ENCODE assay signal across 8 mouse cellular contexts in the genomic region with DNA sequence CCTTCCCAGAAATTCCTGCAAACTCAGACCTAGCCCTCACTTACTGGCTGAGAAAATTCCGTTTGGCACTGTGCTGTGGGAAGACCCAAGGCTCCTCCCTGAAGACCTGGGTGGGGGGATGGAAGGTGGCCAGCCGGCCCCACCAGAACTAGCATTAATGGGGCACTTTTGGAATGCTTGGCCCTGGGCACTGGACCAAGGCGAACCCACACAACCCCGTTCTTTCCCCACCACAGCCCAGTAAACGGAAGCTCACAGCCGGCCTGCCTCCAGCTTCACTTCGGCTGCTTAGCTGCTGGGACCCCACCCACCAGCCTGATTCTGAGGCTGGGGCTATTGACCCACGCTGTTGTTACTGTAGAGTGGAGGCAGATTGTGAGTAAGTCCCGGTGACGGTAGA. TPM values are rescaled to one million over a fixed set of nuclear protein-coding genes. Genes with fewer than 3 reads are reported as not detected.
DNase-seq lines count a peak whose midpoint lies in the region; ATAC-seq and TF ChIP-seq lines count a peak whose summit lies in the region.
"Had no signal": no experiment of that assay in that cellular context is flagged by ENCODE, and none has a peak within 500 bp of the region (broad histone marks: within the 10 kb centered on the region; RNA-seq: fewer than 3 reads in every experiment).

No protein-coding gene starts in this region.

- H3K9ac ChIP-seq in lung, postnatal 0 days (replicated peaks; ENCODE audit: low read depth), result no peak overlapping the region
- H3K9ac ChIP-seq in forebrain, embryonic 15.5 days (replicated peaks), result peak overlapping the region; percentile 53

- WGBS in lung, postnatal 0 days, result 39% methylated on average over 10 of the region's 10 CpGs
- 23% methylated on average over 10 of the region's 10 CpGs for WGBS in forebrain, embryonic 15.5 days

- H3K4me2 ChIP-seq in lung, postnatal 0 days (replicated peaks; ENCODE audit: low read depth, low read length), result no peak overlapping the region
- peak overlapping the region; percentile 74 for H3K4me2 ChIP-seq in forebrain, embryonic 15.5 days (replicated peaks)

- no peak for ATAC-seq in lung, postnatal 0 days
- no peak; the same call in 1 of the 2 replicates for ATAC-seq in forebrain, embryonic 15.5 days (replicated peaks)
- no peak for ATAC-seq in erythroid progenitor cell, adult 5-6 weeks (replicated peaks; ENCODE audit: low FRiP score, poor library complexity, severe bottlenecking)

- no peak overlapping the region for H3K4me3 ChIP-seq in lung, postnatal 0 days (ENCODE audit: low read depth, low read length)
- peak overlapping the region; percentile 44 for H3K4me3 ChIP-seq in forebrain, embryonic 15.5 days

- H3K9me3 ChIP-seq in lung, postnatal 0 days (ENCODE audit: low read length), result no peaks in the 10 kb centered on the region
- H3K9me3 ChIP-seq in forebrain, embryonic 15.5 days, result no peaks in the 10 kb centered on the region

- no peak overlapping the region for H3K27ac ChIP-seq in lung, postnatal 0 days (ENCODE audit: low read length)
- peak overlapping the region; percentile 71 for H3K27ac ChIP-seq in forebrain, embryonic 15.5 days (replicated peaks)

- peaks cover 8% of the 10 kb centered on the region for H3K4me1 ChIP-seq in lung, postnatal 0 days (ENCODE audit: insufficient read depth, low read depth, low read length)
- H3K4me1 ChIP-seq in forebrain, embryonic 15.5 days, result peaks cover 73% of the 10 kb centered on the region

- no peak for TF ChIP-seq CTCF in lung, postnatal 0 days (IDR thresholded peaks at IDR 0.05)

- no peak for TF ChIP-seq EP300 in lung, postnatal 0 days (IDR thresholded peaks at IDR 0.05)

- no peaks in the 10 kb centered on the region for H3K36me3 ChIP-seq in lung, postnatal 0 days (ENCODE audit: insufficient read depth, low read length)
- H3K36me3 ChIP-seq in forebrain, embryonic 15.5 days, result no peaks in the 10 kb centered on the region

- peak; percentile 45 for DNase-seq in lung, postnatal 10 days
- no peak for DNase-seq in lung, postnatal 0 days (ENCODE audit: low spot score)
- peak; percentile 61 to 66 for DNase-seq in layer of hippocampus, postnatal 36 days
- peak; percentile 46 for DNase-seq in right cerebral cortex, postnatal 14 days
- DNase-seq in embryo, embryonic 10.5 days (ENCODE audit: low spot score), result no peak

- peaks cover 28% of the 10 kb centered on the region for H3K27me3 ChIP-seq in lung, postnatal 0 days (replicated peaks; ENCODE audit: insufficient read depth, low read length)
- H3K27me3 ChIP-seq in forebrain, embryonic 15.5 days, result 0 out of 2 replicates have a peak, but pooled peaks cover 3% of the 10 kb centered on the region

RNA-seq across cellular contexts. Expression of gene Sox8, which starts 2.3 kb away (rescaled TPM):
- polyA plus RNA-seq in lung, postnatal 0 days (2015; fragmentation: Nextera tagmentation; extraction: Ambion mirVana), result 0.19 and 0.24 TPM in 2 replicates
- 24.0 and 26.9 TPM in 2 replicates for polyA plus RNA-seq in forebrain, embryonic 15.5 days (2015; fragmentation: Nextera tagmentation; extraction: Ambion mirVana)
- total RNA-seq in layer of hippocampus, postnatal 36 days (2021), result 10 to 100 TPM; 55.1 to 57.5 TPM
- total RNA-seq in erythroid progenitor cell, adult 5-6 weeks (2015; ENCODE audit: low replicate concordance), result not detected in 2 replicates
- not detected in 2 replicates for total RNA-seq in erythroid progenitor cell, adult 5-6 weeks (2017; ENCODE audit: low replicate concordance)
- total RNA-seq: neutrophil, adult 5-6 weeks had no signal

RNA-seq across cellular contexts. Expression of gene Lmf1, which starts 10.7 kb away (rescaled TPM):
- 16.5 and 16.6 TPM in 2 replicates for polyA plus RNA-seq in lung, postnatal 0 days (2015; fragmentation: Nextera tagmentation; extraction: Ambion mirVana)
- polyA plus RNA-seq in forebrain, embryonic 15.5 days (2015; fragmentation: Nextera tagmentation; extraction: Ambion mirVana), result 17.0 and 18.1 TPM in 2 replicates
- 10 to 100 TPM; 28.3 to 28.8 TPM for total RNA-seq in layer of hippocampus, postnatal 36 days (2021)
- 2.9 and 3.4 TPM in 2 replicates for total RNA-seq in erythroid progenitor cell, adult 5-6 weeks (2015; ENCODE audit: low replicate concordance)
- total RNA-seq in erythroid progenitor cell, adult 5-6 weeks (2017; ENCODE audit: low replicate concordance), result 0.53 and 4.9 TPM in 2 replicates

Comparison
In these comparisons a context has a peak if more than half of its experiments do, and no peak if none do; other contexts are left out.
1. DNase-seq: peak in lung, postnatal 10 days (single experiment), layer of hippocampus, postnatal 36 days (2 of 2) and right cerebral cortex, postnatal 14 days (single experiment); none in lung, postnatal 0 days (single experiment) and embryo, embryonic 10.5 days (single experiment).
2. RNA of gene Sox8, which starts 2.3 kb away (total RNA-seq): 55.1 to 57.5 TPM in layer of hippocampus, postnatal 36 days; not detected in erythroid progenitor cell, adult 5-6 weeks; every median in the first group is over 10 times any median in the second.
3. RNA of gene Lmf1, which starts 10.7 kb away (total RNA-seq): 28.3 to 28.8 TPM in layer of hippocampus, postnatal 36 days; 0.53 to 4.9 TPM in erythroid progenitor cell, adult 5-6 weeks; every median in the first group is over 4 times any median in the second.